Mouse (Mus musculus) T-cell, adult 2 months (primary cell): ENCODE results near the gene Gm3625.

Experiments used
- DNase-seq: peaks from one replicate; pipeline ENCODE4 v3.0.0; 2022; ENCODE audit warnings: low spot score

The Gm3625 gene

DNA sequence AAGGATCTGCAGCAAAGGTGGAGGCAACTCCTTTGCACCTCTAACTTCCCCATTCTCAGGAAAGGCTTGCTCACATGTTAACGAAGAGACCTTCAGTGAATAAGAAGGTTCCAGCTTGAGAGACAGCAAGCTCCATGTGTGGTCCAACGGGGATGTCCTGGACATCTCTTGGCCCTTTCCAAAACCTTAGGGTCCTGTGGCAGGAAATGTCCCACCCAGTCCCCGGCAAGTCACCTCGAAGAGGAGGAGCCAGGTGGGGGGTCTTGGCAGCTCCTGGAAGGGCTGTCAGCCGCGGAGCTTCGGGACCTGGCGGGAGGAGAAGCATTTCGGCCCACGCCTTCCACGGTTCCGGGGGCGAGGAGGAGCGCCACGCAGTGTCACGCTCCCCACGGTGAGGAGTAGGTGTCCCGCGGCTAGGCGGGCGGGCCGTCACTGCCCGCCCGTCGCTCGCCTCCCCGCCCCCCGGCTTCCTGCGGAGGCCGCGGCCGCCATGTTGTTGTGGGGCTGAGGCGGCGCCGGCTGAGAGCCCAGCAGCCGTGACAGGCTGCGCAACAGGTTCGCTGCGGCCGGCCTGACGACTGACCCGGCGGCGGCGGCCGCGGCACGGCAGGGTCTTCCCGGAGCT, at the start of gene Gm3625, which contains the start of gene Itsn2:
Gene Gm3625 (minus strand): TSS at position 387 of the 625 bp plus-strand sequence.
Gene Itsn2 (plus strand): TSS at position 98 of the 625 bp plus-strand sequence.
- DNase-seq = peak; percentile 77

GRCm38 (mm10) chr12:4640737-4641136, 48.0 kb upstream of the Gm3625 start:
- no peak for DNase-seq

- no peak for DNase-seq
These were observed 45.7 kb upstream of the Gm3625 start for GRCm38 (mm10) chr12:4638438-4638837.

DNA sequence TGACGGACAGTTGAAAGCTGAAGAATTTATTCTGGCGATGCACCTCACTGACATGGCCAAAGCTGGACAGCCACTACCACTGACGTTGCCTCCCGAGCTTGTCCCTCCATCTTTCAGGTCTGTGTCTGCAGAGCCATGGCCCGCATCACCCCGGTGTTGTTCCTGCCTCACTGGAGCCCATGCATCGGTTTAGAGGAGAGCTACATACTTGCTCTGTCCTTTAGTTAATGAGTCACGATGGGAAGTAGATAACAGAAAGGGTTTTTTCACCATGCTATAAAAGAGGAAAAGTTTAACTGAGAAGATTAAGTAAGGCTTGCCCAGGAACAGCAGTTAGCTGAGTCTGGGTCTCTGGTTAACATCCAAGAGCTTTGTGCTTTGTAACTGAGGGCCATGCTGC, 40.2 kb upstream of the Gm3625 start:
- no peak for DNase-seq

DNA sequence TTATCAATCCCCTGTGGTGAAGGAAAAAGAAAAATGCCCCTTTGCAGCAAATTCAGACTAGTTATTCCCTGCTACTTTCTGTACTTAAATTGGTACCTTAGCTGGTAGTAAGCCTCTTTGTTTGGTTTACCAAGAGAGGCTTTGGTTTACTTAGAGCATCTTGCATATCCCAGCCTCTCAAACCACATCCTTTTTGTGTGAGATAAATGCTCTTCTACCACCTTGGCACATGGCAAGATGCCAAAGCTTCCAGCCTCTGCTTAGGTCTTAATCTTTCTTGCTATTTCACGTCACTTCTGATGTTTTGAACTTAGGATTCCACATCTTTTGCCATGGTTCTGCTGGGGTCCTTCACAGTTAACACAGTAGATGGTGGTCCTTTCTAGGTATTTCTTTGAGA, 31.5 kb upstream of the Gm3625 start:
- peak; percentile 60 for DNase-seq

DNA sequence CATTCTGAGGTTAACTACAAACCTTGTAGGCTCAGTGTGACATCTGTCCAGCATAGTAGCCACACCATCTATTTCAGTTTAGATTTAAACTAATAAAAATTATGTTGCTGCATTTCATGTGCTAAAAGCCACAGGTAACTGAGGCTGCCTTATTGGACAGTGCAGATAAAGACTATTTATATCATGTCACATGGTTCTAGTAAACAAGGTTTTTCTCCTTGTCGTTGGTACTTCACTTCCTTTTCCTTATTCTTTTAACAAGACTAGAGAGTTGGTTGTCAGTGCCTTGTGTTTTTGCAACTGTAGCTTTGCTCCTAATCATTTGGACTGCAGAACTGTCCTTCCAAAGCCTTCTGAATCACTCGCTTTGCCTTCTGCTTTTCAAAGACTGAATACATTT, 22.0 kb upstream of the Gm3625 start:
- DNase-seq = no peak

- no peak for DNase-seq
These were observed 13.9 kb upstream of the Gm3625 start for GRCm38 (mm10) chr12:4606625-4607024.

DNA sequence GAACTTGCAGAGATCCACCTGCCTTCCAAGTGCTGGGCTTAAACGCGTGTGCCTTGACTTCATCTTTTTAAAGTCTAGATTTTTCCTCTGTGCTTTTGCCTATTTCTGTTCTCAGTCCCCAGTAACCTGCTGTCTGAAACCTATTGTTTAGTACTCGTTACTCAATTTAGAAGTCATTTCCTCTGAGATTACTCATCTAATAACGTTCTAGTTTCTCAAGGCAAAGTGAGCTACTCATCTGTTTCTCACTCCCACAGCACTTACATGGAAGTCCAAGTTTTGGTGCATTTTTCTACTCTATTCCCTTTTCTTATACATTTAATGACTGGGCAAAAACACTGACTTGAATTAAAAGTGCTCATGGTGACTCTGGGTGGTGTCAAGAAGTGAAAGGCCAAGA, 7.0 kb upstream of the Gm3625 start:
- DNase-seq = no peak

- DNase-seq = no peak
These were observed 6.1 kb upstream of the Gm3625 start for GRCm38 (mm10) chr12:4598666-4599428.

DNA sequence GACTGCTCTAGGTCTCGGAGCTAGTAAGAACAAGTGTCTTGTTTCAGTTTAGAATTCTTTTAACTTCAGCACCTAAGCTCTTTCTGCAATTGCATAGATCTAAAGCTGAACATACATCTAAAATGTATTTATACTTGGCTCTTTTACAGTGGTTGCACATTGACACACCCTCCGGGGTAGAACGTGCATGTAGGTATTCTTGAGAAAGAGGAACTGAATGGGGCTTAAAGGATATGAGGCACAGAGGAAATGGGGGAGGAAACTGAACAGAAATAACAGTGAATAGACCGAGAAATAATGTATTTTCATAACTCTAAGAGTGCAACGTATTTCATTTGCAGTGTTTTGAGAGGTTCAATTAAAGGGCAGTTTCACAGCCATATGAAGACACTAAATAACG, 2.3 kb upstream of the Gm3625 start:
- DNase-seq = peak; percentile 34

- no peak for DNase-seq
These were observed 1.2 kb upstream of the Gm3625 start for GRCm38 (mm10) chr12:4593930-4594391.

DNA sequence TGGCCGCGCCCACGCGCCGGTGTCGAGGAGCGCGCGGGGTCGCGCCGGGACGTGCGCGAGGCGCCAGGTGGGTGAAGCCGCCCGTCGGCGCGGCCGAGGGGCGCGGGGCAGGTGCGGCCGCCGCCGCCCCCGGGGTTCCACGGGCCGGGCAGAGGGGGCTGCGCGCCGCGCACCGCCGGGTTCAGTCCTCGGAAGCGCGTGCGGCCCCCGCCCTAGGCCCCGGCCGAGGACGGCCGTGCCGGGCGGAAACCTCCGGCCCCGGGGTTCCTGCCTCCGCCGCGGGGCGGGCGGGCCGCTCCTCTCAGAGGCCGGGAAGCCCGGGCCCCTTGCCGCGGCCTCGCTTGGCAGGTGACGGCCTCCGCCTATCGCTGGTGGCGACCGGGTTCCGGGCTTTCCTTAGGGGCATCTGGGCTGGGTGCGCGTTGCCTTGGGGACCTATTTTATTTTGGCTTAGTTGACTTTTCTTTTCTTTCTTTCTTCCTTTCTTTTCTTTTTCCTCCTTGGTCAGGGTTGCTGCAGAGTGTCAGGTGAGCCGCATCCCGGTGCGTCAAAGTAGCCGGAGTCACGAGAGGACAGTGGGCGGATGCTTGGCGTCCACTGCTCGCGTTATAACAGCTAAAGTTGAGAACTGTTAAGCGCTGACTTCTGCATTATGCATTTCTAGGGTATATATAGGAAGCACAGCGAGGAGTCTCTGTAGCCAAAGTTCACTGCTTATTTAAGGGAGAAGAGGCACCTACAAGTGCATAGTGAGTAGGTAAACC, 621 bp upstream of the Gm3625 start:
- DNase-seq = peak; percentile 62

GRCm38 (mm10) chr12:4592025-4592424, 702 bp downstream of the Gm3625 start:
- peak; percentile 6 for DNase-seq

GRCm38 (mm10) chr12:4588603-4589002, 4.1 kb downstream of the Gm3625 start:
- no peak for DNase-seq

DNA sequence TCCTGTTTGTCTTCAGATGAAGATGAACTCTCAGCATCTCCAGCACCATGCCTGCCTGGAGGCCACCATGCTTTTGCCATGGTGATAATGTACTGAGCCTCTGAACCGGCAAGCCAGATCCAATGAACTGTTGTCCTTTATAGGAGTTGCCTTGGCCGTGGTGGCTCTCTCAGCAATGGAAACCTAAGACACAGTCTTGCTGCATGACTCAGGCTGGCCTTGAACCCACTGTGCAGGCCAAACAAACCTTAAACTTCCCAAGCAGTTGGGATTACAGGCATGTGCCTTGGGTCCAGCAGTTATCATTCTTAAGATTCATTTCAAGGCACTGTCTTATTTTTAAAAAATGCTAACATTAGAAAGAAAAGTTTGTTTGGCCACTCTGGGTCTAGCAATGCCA, 4.9 kb downstream of the Gm3625 start:
- DNase-seq = no peak

- DNase-seq = no peak
These were observed 10.4 kb downstream of the Gm3625 start for GRCm38 (mm10) chr12:4582326-4582725.

GRCm38 (mm10) chr12:4574065-4574464, 18.7 kb downstream of the Gm3625 start:
- no peak for DNase-seq

- DNase-seq = peak; percentile 59
These were observed 20.9 kb downstream of the Gm3625 start for GRCm38 (mm10) chr12:4571864-4572263.

DNA sequence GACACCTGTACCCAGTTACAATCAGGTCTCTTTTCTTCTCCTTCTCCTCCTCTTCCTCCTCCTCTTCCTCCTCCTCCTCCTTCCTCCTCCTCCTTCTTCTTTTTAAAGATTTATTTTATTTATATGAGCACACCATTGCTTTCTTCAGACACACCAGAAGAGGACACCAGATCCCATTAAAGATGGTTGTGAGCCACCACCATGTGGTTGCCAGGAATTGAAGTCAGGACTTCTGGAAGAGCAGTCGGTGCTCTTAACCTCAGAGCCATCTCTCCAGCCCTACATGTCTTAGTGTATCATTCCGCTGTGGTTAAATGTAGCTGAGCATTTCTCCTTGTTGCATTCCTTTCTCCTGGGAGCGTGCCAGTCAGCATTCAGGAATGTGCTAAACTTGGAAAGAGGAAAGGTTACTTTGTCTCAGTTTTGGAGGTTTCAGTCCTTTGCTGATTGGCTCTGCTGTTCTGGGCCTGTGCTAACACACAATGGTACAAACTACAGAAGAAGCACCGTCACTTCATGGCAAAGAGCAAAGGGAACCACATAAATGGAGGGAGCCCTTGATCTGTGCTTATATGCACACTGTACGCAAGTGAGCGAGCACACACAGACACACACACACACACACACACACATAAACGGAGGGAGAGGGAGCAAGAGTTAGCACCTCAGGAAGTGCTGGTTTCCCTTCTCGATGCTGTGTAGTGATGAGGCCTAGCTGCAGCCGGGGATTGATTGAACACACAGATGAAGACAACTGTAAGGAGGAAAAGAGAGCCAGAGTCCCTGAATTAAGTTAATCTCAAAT, 34.0 kb downstream of the Gm3625 start:
- peak; percentile 37 for DNase-seq

DNA sequence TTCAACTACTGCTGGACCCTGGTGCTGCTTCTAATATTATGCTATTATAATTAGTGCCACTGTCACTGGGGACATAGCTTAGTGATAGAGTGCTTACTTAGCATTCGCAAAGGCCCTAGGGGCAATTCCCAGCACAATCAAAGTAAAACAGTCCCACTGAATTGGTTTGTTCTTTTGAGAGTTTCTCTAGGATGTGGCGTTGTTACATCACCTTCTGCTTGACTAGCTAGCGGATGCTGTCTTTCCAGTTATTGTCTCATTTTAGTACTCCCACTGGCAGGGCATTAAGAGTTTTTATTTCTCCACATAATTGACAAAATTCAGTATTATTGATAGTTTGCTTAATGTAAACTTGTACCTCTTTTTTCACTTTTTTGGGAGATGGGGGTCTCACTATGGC, 34.7 kb downstream of the Gm3625 start:
- no peak for DNase-seq

GRCm38 (mm10) chr12:4557436-4557835, 35.3 kb downstream of the Gm3625 start:
- no peak for DNase-seq

GRCm38 (mm10) chr12:4556891-4557290, 35.8 kb downstream of the Gm3625 start:
- DNase-seq = no peak
